Mouse (Mus musculus) neural tube, embryonic 13.5 days (tissue): ENCODE data around the gene Hp. TPM values are rescaled to one million over a fixed set of nuclear protein-coding genes. Genes with fewer than 3 reads are reported as not detected.
A peak's percentile ranks its signal among the peaks of the same experiment; 100 is the strongest.

ENCODE experiments used
- ATAC-seq: fragments of 200-750 bp; cut with Nextera tagmentation; 2 replicates; pipeline ENCODE4 v1.8.0; 2017; ENCODE audit warnings: low read depth, mild to moderate bottlenecking, moderate TSS enrichment, moderate library complexity
- H3K27ac ChIP-seq: fragments of 300-500 bp; sonication (generic); replicated peaks from 2 replicates; pipeline ENCODE4 v1.5.1; 2015; ENCODE audit warnings: moderate library complexity, mild to moderate bottlenecking, inconsistent platforms
- H3K27me3 ChIP-seq: fragments of 300-500 bp; sonication (generic); 2 replicates; pipeline ENCODE4 v1.6.1; 2015; ENCODE audit warnings: mild to moderate bottlenecking, inconsistent platforms
- H3K36me3 ChIP-seq: fragments of 300-500 bp; sonication (generic); 2 replicates; pipeline ENCODE4 v1.6.1; 2015; ENCODE audit warnings: mild to moderate bottlenecking, inconsistent platforms
- H3K4me1 ChIP-seq: fragments of 300-500 bp; sonication (generic); replicated peaks from 2 replicates; pipeline ENCODE4 v1.6.1; 2015; ENCODE audit warnings: inconsistent platforms
- H3K4me2 ChIP-seq: fragments of 300-500 bp; sonication (generic); 2 replicates; pipeline ENCODE4 v1.6.1; 2015; ENCODE audit warnings: inconsistent platforms, mild to moderate bottlenecking, moderate library complexity
- H3K4me3 ChIP-seq: fragments of 300-500 bp; sonication (generic); 2 replicates; pipeline ENCODE4 v1.5.1; 2015; ENCODE audit warnings: mild to moderate bottlenecking, inconsistent platforms
- H3K9ac ChIP-seq: fragments of 300-500 bp; sonication (generic); 2 replicates; pipeline ENCODE4 v1.6.1; 2015; ENCODE audit warnings: moderate library complexity, mild to moderate bottlenecking, inconsistent platforms
- H3K9me3 ChIP-seq: fragments of 300-500 bp; sonication (generic); 2 replicates; pipeline ENCODE4 v1.6.1; 2016; ENCODE audit warnings: inconsistent platforms
- WGBS: fragments of 180-500 bp; shearing (Covaris S2); methylation state at CpG from one replicate; pipeline ENCODE4 v1.1.7; 2015; 5-methylcytosine and 5-hydroxymethylcytosine counted together
- polyA plus RNA-seq: library from polyadenylated mRNA; unstranded; fragments of >200 nt; fragmentation: Nextera tagmentation; extraction: Ambion mirVana; gene quantifications from 2 replicates; pipeline ENCODE4 v1.2.1, GENCODE M21; 2015

Hp gene
- 0.71 and 0.73 TPM in 2 replicates for polyA plus RNA-seq

DNA sequence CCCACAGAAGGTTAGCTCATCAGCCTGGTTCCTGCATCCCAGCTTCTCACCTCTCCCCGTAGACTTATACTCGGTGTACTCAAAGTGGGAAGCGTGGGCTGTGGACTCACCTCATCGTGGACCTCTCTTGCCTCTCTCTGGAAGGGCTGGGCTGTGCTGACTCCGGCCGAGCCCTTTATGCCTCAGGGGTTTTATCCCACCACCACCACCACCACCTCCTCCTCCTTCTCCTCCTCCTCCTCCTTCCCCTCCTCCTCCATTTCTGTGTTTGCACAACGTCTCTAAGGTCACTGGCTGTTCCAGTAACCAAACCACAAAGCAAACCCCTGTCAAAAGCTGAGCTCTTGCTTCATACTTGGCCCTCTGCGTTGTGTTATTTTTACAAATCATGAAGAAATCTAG, at the start of gene Hp:
Gene Hp, minus strand, starts transcription at position 273 of the 402 bp plus-strand sequence.
- WGBS: 82% methylated on average over 8 of the region's 8 CpGs

DNA sequence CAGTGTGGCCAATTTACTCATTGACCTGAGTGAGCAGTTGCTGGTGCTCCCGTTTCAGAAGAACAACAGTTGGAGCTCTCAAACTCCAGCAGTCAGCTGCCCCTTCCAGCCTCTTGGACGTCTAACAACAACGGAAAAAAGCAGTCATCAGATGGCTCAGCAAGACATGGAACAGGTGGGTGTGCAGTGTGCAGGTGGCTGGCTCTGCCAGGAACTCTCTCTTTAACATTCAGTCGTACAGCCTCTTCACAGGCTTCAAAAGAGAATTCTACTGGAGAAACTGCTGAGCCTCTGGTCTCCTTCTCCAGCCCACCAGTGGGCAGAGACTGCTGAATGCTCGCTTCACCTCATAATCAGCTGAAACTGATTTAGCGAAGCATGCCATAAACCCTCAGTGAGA, 49.7 kb upstream of the Hp start:
- Histone ChIP-seq H3K36me3 (no peaks in the 10 kb centered on the region), H3K4me3 (no peak overlapping the region), H3K27ac (no peak overlapping the region), H3K27me3 (no peaks in the 10 kb centered on the region), H3K9me3 (no peaks in the 10 kb centered on the region; the same call in 1 of the 2 replicates), H3K4me2 (no peak overlapping the region), H3K4me1 (no peaks in the 10 kb centered on the region), H3K9ac (no peak overlapping the region)
- WGBS: 72% methylated on average over 6 of the region's 6 CpGs
- ATAC-seq: no peak

More for the DNA sequence above, at the start of gene Hp:
- peaks cover under 1% of the 10 kb centered on the region; the same call in 1 of the 2 replicates for H3K9me3 ChIP-seq
- H3K27ac ChIP-seq: no peak within 1 kb of the TSS
- H3K36me3 ChIP-seq: no peaks in the 10 kb centered on the region; the same call in 1 of the 2 replicates
- H3K4me3 ChIP-seq: no peak within 1 kb of the TSS
- H3K27me3 ChIP-seq: no peaks in the 10 kb centered on the region
- no peak for ATAC-seq
- H3K9ac ChIP-seq: no peak within 1 kb of the TSS
- no peaks in the 10 kb centered on the region for H3K4me1 ChIP-seq
- no peak within 1 kb of the TSS for H3K4me2 ChIP-seq

GRCm38 (mm10) chr8:109615569-109615968, 36.6 kb upstream of the Hp start:
- no peak overlapping the region for H3K4me3 ChIP-seq
- no peak for ATAC-seq
- H3K9ac ChIP-seq: no peak overlapping the region
- no peaks in the 10 kb centered on the region for H3K36me3 ChIP-seq
- 0 out of 2 replicates have a peak, but pooled peaks cover 3% of the 10 kb centered on the region for H3K9me3 ChIP-seq
- no peaks in the 10 kb centered on the region for H3K27me3 ChIP-seq
- WGBS: 90% methylated on average over 3 of the region's 3 CpGs
- H3K4me2 ChIP-seq: no peak overlapping the region
- H3K27ac ChIP-seq: no peak overlapping the region
- no peaks in the 10 kb centered on the region for H3K4me1 ChIP-seq

GRCm38 (mm10) chr8:109614243-109615210, 35.6 kb upstream of the Hp start, which contains the start of gene Pkd1l3:
Gene Pkd1l3 (plus strand): TSS chr8:109614517.
- Histone ChIP-seq H3K4me3 (no peak within 1 kb of the TSS), H3K36me3 (no peaks in the 10 kb centered on the region), H3K4me2 (peak within 1 kb of the TSS; percentile 9; the same call in 1 of the 2 replicates), H3K9me3 (0 out of 2 replicates have a peak, but pooled peaks cover 1% of the 10 kb centered on the region), H3K27me3 (no peaks in the 10 kb centered on the region), H3K4me1 (peaks cover under 1% of the 10 kb centered on the region; the same call in 1 of the 2 replicates), H3K27ac (no peak within 1 kb of the TSS), H3K9ac (no peak within 1 kb of the TSS)
- WGBS: 56% methylated on average over 27 of the region's 27 CpGs
- ATAC-seq: no peak

GRCm38 (mm10) chr8:109609153-109609502, 30.2 kb upstream of the Hp start:
- peaks cover 19% of the 10 kb centered on the region for H3K4me1 ChIP-seq
- peak overlapping the region; percentile 98 for H3K27ac ChIP-seq
- peak overlapping the region; percentile 51 for H3K4me3 ChIP-seq
- peak overlapping the region; percentile 82 for H3K4me2 ChIP-seq
- H3K27me3 ChIP-seq: no peaks in the 10 kb centered on the region
- ATAC-seq: no peak
- 21% methylated on average over 5 of the region's 5 CpGs for WGBS
- no peaks in the 10 kb centered on the region for H3K9me3 ChIP-seq
- H3K9ac ChIP-seq: peak overlapping the region; percentile 87
- H3K36me3 ChIP-seq: peaks cover 12% of the 10 kb centered on the region

DNA sequence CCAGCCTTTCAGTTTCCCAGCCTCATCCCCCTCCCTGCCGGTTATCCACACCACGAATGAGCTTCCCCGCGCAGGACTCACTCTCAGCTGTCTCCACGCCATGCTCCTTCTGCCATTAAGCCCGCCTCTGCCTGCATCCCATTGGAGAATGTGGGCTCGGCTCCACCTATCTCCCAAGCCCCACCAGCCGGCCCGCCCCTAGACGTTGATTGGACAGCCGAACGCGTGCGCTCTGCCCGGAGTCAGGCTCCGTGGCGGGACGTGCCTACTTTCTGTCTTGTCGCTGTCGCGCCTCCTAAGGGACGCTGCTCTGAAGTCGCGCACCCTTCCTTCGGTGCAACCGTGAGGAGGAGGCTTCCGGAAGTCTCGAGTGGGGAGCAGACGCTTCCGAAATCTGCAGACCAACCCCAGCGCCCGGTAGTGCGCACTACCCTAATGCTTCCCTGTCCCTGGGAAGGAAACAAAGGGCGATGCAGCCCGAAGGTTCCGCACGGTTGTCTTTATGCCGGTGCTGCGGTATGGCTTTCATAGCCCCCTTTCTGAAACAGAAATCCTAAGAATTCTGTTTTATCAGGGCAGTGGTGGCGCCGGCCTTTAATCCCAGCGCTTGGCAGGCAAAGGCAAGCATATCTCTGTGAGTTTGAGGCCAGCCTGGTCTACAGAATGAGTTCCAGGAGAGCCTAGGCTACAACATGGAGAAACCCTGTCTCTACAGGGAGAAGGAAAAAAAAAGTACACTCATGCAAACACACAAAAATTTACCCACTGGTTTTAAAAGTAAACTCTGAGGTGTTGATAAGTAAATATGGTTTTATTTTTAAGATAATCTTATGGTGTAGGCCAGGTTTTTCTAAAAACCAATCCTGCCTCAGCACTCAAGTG, 29.5 kb upstream of the Hp start, which contains the start of gene Dhodh:
Gene Dhodh, minus strand, starts transcription at position 403 of the 882 bp plus-strand sequence.
- Histone ChIP-seq H3K9me3 (no peaks in the 10 kb centered on the region), H3K4me2 (peak within 1 kb of the TSS; percentile 82), H3K36me3 (peaks cover 18% of the 10 kb centered on the region), H3K9ac (peak within 1 kb of the TSS; percentile 87), H3K4me1 (peaks cover 19% of the 10 kb centered on the region), H3K4me3 (peak within 1 kb of the TSS; percentile 51), H3K27me3 (no peaks in the 10 kb centered on the region), H3K27ac (peak within 1 kb of the TSS; percentile 98)
- peak; percentile 99 for ATAC-seq
- under 1% methylated on average over 42 of the region's 42 CpGs for WGBS

DNA sequence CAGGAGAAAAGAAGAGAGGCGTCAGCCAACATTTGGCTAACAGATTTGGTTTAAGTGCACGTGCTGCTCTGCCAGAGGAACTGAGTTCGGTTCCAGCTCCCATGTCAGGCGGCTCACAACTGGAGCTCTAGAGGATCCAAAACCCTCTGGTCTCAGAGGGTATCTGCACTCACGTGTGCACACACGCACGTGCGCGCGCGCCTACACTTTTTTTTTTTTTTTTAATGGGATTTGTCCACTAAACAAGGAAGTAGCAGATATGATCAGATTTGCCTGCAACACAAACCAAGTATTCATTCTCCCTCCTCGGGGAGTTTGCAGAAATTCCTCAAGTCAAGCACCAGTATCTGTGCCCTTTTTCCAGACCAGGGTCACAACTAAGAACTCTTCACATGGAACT, 28.7 kb upstream of the Hp start:
- WGBS: 16% methylated on average over 12 of the region's 12 CpGs
- H3K9me3 ChIP-seq: no peaks in the 10 kb centered on the region
- no peak for ATAC-seq
- peak overlapping the region; percentile 82 for H3K4me2 ChIP-seq
- H3K4me1 ChIP-seq: peaks cover 19% of the 10 kb centered on the region
- no peaks in the 10 kb centered on the region for H3K27me3 ChIP-seq
- peaks cover 27% of the 10 kb centered on the region for H3K36me3 ChIP-seq
- H3K9ac ChIP-seq: peak overlapping the region; percentile 87
- H3K27ac ChIP-seq: peak overlapping the region; percentile 98
- H3K4me3 ChIP-seq: peak overlapping the region; percentile 51

GRCm38 (mm10) chr8:109606725-109607124, 27.8 kb upstream of the Hp start:
- WGBS: 91% methylated on average over 2 of the region's 2 CpGs
- no peak overlapping the region for H3K27ac ChIP-seq
- H3K36me3 ChIP-seq: peaks cover 35% of the 10 kb centered on the region
- H3K4me2 ChIP-seq: no peak overlapping the region
- no peaks in the 10 kb centered on the region for H3K27me3 ChIP-seq
- no peak overlapping the region for H3K4me3 ChIP-seq
- no peaks in the 10 kb centered on the region for H3K9me3 ChIP-seq
- H3K4me1 ChIP-seq: peaks cover 19% of the 10 kb centered on the region
- no peak for ATAC-seq
- H3K9ac ChIP-seq: no peak overlapping the region

- 57% methylated on average over 8 of the region's 8 CpGs for WGBS
- peaks cover 65% of the 10 kb centered on the region for H3K36me3 ChIP-seq
- H3K9ac ChIP-seq: no peak overlapping the region
- no peaks in the 10 kb centered on the region for H3K27me3 ChIP-seq
- H3K27ac ChIP-seq: no peak overlapping the region
- H3K4me3 ChIP-seq: no peak overlapping the region
- no peak for ATAC-seq
- no peaks in the 10 kb centered on the region for H3K4me1 ChIP-seq
- no peak overlapping the region for H3K4me2 ChIP-seq
- no peaks in the 10 kb centered on the region for H3K9me3 ChIP-seq
Observed at GRCm38 (mm10) chr8:109595854-109596253, 16.9 kb upstream of the Hp start.

GRCm38 (mm10) chr8:109593117-109593788, 14.3 kb upstream of the Hp start:
- Histone ChIP-seq H3K27me3 (no peaks in the 10 kb centered on the region), H3K4me3 (no peak overlapping the region), H3K36me3 (peaks cover 49% of the 10 kb centered on the region), H3K9ac (no peak overlapping the region), H3K9me3 (no peaks in the 10 kb centered on the region), H3K4me2 (no peak overlapping the region), H3K4me1 (no peaks in the 10 kb centered on the region), H3K27ac (no peak overlapping the region)
- no peak for ATAC-seq
- WGBS: 81% methylated on average over 6 of the region's 6 CpGs

- H3K36me3 ChIP-seq: peaks cover 44% of the 10 kb centered on the region
- no peak overlapping the region for H3K4me3 ChIP-seq
- ATAC-seq: no peak
- H3K4me2 ChIP-seq: no peak overlapping the region
- no peaks in the 10 kb centered on the region for H3K27me3 ChIP-seq
- no peaks in the 10 kb centered on the region for H3K9me3 ChIP-seq
- WGBS: 92% methylated on average over 5 of the region's 5 CpGs
- no peaks in the 10 kb centered on the region for H3K4me1 ChIP-seq
- H3K9ac ChIP-seq: no peak overlapping the region
- no peak overlapping the region for H3K27ac ChIP-seq
Observed at GRCm38 (mm10) chr8:109592164-109592563, 13.2 kb upstream of the Hp start.
